In the genomic region with DNA sequence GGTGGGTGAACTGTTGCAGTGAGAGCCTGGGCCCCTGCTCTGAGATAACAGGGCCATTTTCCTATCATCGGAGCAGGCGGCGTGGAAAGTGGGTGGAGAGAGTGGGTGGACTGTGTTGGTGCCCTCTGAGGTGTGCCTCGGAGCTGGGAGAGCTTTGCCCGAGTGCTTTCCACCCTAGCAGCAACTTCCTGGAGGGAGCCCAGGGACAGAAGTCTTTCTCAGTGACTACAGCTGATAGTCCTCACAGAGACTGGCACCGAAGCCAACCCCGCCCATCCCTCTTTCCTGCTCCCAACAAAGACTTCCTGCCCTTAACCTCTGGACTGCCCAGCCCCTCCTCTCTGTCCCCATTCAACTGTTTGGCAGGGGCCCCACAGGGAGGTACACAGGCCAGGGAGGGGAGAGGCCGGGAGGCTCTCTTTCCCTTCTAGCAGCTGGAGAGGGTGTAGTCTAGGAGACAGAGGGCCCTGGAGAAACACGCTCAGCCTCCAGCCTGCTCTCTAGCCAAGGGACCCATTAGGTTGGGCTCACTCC, we compare ENCODE assay signal across 8 mouse cellular contexts. TPM values are rescaled to one million over a fixed set of nuclear protein-coding genes. Genes with fewer than 3 reads are reported as not detected.
DNase-seq lines count a peak whose midpoint lies in the region; ATAC-seq and TF ChIP-seq lines count a peak whose summit lies in the region.

No protein-coding gene starts in this region.

- peak overlapping the region; percentile 49 for H3K4me3 ChIP-seq in gastrocnemius, adult 2 months
- H3K4me3 ChIP-seq in hindbrain, embryonic 13.5 days = no peak overlapping the region

- no peaks in the 10 kb centered on the region for H3K36me3 ChIP-seq in hindbrain, embryonic 13.5 days

- 2% methylated on average over 9 of the region's 9 CpGs for WGBS in hindbrain, embryonic 13.5 days

- peak; percentile 74 for ATAC-seq in hindbrain, embryonic 13.5 days (ENCODE audit: low FRiP score)
- ATAC-seq in activated CD4-positive, CD25-positive, alpha-beta regulatory T cell, adult 4 months = no peak

- H3K9ac ChIP-seq in hindbrain, embryonic 13.5 days = peak overlapping the region; percentile 21; the same call in 1 of the 2 replicates

- DNase-seq in MN1 (ENCODE audit: low spot score) = peak; percentile 65
- DNase-seq in c-Kit-negative CD71-positive TER-119-positive erythroid progenitor cells, embryonic 14.5 days (ENCODE audit: low read depth, low spot score) = peak; percentile 66
- peak; percentile 90 for DNase-seq in gastrocnemius, adult 2 months
- peak; percentile 58 to 66 for DNase-seq in layer of hippocampus, postnatal 36 days
- peak; percentile 98 for DNase-seq in lung, postnatal 36 days
- peak; percentile 30 for DNase-seq in right cerebral cortex, postnatal 14 days

- H3K27me3 ChIP-seq in hindbrain, embryonic 13.5 days = no peaks in the 10 kb centered on the region

- no peaks in the 10 kb centered on the region for H3K9me3 ChIP-seq in hindbrain, embryonic 13.5 days

- peak overlapping the region; percentile 50 for H3K4me2 ChIP-seq in hindbrain, embryonic 13.5 days

- no peak for TF ChIP-seq CTCF in gastrocnemius, adult 2 months (IDR thresholded peaks at IDR 0.05)

- intact Hi-C loops in gastrocnemius, adult 2 months (cut with DNase I) = loop anchor here (2.0 to 5.0 kb wide), 2 partner anchors 34 to 57 kb away; a partner anchor contains a TSS

- H3K27ac ChIP-seq in gastrocnemius, adult 2 months = peak overlapping the region; percentile 86
- peak overlapping the region; percentile 88 for H3K27ac ChIP-seq in hindbrain, embryonic 13.5 days

- H3K4me1 ChIP-seq in hindbrain, embryonic 13.5 days (replicated peaks) = peaks cover 84% of the 10 kb centered on the region

RNA-seq across cellular contexts. Expression of a gene that starts 13.9 kb away (rescaled TPM):
- 10 to 100 TPM; 90.6 to 99.5 TPM for total RNA-seq in gastrocnemius, adult 2 months (2021)
- polyA plus RNA-seq in hindbrain, embryonic 13.5 days (2015; fragmentation: Nextera tagmentation; extraction: Ambion mirVana) = 30.9 TPM in 2 replicates
- 10 to 100 TPM; 49.6 to 50.1 TPM for total RNA-seq in layer of hippocampus, postnatal 36 days (2021)
- polyA plus RNA-seq in activated CD4-positive, CD25-positive, alpha-beta regulatory T cell, adult 4 months (2017; shearing (Covaris generic)) = 10 to 100 TPM in 1 of 2 experiments, 1 to 10 TPM in 1; 9.2 to 14.6 TPM

RNA-seq across cellular contexts. Expression of a gene that starts 34.3 kb away (rescaled TPM):
- total RNA-seq in gastrocnemius, adult 2 months (2021) = 10 to 100 TPM; 14.5 to 19.2 TPM
- 11.6 and 11.8 TPM in 2 replicates for polyA plus RNA-seq in hindbrain, embryonic 13.5 days (2015; fragmentation: Nextera tagmentation; extraction: Ambion mirVana)
- total RNA-seq in layer of hippocampus, postnatal 36 days (2021) = 10 to 100 TPM; 19.5 to 19.6 TPM
- polyA plus RNA-seq in activated CD4-positive, CD25-positive, alpha-beta regulatory T cell, adult 4 months (2017; shearing (Covaris generic)) = under 1 TPM; 0.46 to 0.79 TPM

RNA-seq across cellular contexts. Expression of a gene that starts 35.4 kb away (rescaled TPM):
- total RNA-seq in gastrocnemius, adult 2 months (2021) = 1 to 10 TPM; 6.2 to 6.9 TPM
- 24.5 and 25.4 TPM in 2 replicates for polyA plus RNA-seq in hindbrain, embryonic 13.5 days (2015; fragmentation: Nextera tagmentation; extraction: Ambion mirVana)
- total RNA-seq in layer of hippocampus, postnatal 36 days (2021) = 10 to 100 TPM; 12.0 to 12.7 TPM
- 10 to 100 TPM in 1 of 2 experiments, 1 to 10 TPM in 1; 8.9 to 11.9 TPM for polyA plus RNA-seq in activated CD4-positive, CD25-positive, alpha-beta regulatory T cell, adult 4 months (2017; shearing (Covaris generic))

RNA-seq across cellular contexts. Expression of a gene that starts 44.7 kb away (rescaled TPM):
- 1 to 10 TPM; 8.3 to 9.8 TPM for total RNA-seq in gastrocnemius, adult 2 months (2021)
- 1.00 and 2.2 TPM in 2 replicates for polyA plus RNA-seq in hindbrain, embryonic 13.5 days (2015; fragmentation: Nextera tagmentation; extraction: Ambion mirVana)
- total RNA-seq in layer of hippocampus, postnatal 36 days (2021) = 1 to 10 TPM; 1.2 to 2.4 TPM
- polyA plus RNA-seq in activated CD4-positive, CD25-positive, alpha-beta regulatory T cell, adult 4 months (2017; shearing (Covaris generic)) = 1 to 10 TPM; 6.3 TPM

Comparison
In these comparisons a context has a peak if more than half of its experiments do, and no peak if none do; other contexts are left out.
1. DNase-seq: peak in every context shown above with its lines; median percentile 98 in lung, postnatal 36 days; 90 in gastrocnemius, adult 2 months; 66 in c-Kit-negative CD71-positive TER-119-positive erythroid progenitor cells, embryonic 14.5 days; 65 in MN1; 62 in layer of hippocampus, postnatal 36 days; 30 in right cerebral cortex, postnatal 14 days.